Mouse (Mus musculus): ENCODE measurements around the gene Nfkbib.

Gene Nfkbib

GRCm38 (mm10) chr7:28767462-28767965, at the start of gene Nfkbib:
TSS of gene Nfkbib (minus strand) at chr7:28767512.
- peak; percentile 62 for DNase-seq

DNA sequence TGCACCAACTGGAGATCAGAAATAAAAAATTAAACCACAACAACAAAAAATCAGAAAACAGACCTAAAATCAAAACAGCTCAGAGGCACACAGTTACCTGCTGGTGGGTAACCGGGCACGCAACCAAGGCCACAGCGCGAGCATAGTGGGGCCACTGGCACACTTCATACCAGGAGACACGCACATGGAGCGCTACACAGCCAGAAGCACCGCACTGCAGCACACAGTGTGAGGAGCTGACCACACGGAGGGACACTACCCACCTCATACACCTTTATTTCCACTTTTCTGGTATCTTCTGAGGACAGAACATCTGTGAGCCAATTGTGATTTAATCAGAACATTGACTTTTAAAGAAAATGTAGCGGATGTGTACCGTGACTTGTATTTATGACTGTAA, 49.6 kb upstream of the Nfkbib start:
- DNase-seq: peak; percentile 39

DNA sequence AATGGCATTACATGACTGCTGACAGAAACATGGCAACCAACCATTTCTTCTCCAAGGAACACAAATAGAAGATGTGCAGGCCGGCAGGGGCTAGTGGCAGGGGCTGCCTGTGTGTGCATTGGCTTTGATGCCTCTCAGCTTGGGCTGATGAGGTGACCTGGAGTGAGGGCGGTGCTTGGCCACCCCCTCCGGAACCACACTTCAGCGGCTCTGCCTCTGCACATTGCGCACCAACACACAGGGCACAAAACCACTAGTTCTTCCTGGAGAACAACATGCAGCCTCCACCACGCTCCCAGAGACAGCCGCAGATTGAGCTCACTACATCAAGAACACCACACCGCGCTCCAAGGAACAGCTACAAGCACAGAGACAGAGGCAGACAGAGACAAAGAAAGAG, 48.9 kb upstream of the Nfkbib start:
- DNase-seq: peak; percentile 27

DNA sequence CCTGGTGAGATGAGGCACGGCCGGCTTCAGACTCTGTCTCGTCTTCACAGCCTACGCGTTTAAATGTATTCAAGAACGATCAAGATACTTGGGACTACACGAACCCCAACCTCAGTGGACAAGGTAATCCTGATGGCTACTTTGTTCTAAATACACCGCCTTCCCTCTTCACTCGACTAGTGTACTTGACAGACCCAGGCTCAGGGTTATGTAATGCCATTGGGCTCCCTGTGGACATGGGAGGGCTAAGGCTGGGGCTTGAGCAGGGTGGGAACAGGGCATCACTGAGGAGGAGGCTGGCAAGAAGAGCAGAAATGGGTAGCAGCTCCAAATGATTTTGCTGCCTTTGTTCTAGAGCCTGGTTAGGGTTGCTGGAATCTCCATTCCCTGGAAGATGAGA, 47.9 kb upstream of the Nfkbib start:
- DNase-seq: peak; percentile 22

DNA sequence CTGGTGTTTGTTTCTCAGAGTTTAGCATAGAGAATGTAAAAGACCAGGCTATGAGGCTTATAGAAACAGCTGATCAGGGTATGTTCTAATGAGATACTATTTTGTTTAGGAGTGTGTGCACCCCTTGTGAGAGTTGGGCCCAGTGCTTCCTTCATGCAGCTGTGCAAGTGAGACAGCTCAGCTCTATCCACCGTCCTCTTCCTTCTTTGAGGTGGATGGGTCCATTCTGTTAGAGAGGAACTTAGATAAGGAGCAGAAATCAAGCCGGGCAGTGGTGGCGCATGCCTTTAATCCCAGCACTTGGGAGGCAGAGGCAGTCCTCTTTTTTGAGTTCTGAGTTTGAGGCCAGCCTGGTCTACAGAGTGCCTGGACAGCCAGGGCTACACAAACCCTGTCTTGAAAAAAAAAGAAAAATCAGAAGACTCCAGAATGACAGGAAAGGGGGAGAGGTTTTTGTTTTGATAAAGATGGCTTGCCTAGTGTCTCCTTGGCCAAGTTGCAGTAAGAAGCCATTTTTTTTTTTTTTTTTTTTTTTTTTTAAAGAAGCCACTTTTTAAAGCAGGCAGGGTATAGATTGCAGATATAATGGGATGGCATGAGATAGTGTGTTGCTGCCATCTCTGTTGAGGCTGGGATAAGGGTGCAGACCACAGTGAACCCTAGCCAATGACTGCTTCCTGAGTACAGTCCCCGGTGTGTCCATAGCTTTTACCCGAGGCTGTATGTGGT, 47.2 kb upstream of the Nfkbib start:
- DNase-seq: no peak

DNA sequence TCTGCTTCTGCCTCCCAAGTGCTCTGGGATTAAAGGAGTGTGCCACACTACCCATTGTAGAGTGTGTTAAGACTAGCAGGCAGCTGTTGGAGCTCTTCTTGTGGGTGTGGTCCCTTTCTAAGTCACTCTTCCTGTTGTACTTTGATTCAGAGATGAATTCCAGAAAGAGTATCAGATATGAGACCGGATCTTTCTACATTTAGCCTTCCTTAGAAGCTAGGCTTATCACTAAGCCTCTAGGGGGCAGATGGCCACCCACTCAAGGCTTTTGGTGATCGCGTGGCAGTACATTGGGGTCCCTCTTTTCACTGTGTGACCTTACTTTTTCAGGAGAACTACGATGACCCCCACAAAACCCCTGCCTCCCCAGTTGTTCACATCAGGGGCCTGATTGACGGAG, 45.6 kb upstream of the Nfkbib start:
- DNase-seq: no peak

DNA sequence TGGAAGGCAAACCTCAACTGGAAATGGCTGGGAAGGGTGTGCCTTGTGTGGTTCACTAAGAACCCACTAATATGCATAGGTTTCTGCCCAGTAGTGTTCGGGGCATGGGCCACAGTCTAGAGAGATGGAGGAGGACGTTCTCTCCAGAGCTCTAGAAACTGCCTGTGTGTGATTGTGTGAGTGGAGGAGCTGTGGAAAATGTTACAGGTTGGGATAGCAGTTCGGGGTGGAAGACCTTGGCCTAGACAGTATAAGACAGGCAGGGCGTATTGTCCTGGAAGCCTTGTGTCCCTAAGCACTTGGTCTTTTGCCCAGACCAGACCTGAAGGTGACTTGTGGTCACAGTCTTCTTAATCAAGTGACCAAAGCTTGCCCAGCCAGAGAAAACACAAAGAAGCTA, 45.1 kb upstream of the Nfkbib start:
- peak; percentile 51 for DNase-seq

DNA sequence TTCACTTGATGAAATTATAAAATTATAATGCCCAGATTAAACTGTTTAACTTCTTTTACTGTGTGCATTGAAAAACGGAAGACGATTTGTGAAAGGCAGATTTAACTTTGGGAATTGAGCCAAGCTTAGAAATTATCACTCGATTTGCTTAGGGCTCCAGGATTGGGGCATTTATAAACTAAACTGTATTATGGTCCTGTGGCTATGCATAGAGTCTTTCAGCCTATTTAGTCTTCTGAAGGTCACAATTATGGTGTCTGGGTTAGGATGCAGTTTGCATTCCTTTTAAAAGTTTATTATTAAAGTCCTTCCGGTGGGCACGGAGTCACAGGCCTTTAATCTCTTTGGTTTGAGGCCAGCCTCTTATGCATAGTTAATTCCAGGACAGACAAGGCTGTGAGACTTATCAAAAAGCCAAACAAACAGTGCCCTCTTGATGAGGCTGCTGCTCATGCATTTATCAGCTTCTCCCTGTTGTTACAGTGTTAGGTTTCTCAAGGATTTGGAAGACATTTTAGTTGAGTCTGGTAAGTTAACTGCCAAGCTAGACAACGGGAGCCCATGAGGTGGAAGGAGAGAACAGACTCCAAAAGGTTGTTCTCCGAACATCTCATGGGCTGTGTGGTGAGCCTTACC, 44.4 kb upstream of the Nfkbib start:
- DNase-seq: peak; percentile 40

DNA sequence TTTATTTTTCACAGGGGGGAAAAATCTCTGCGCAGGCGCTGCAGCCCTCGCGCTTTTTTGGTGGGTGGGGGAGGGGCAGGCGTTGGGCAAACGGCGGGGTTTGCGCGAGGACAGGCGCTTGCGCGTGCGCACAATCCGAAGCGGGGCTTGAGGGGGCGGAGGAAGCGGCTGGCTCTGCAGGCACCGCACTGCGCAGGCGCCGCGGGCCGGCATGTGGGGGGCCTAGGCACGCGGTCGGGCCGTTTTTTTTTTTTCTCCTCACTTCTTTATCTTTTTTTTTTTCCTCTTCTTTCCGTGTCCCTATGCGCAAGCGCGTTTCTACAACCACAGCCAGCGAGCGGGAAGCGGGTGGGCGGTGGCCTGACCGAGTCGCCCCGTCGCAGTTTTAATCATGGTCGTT, 43.9 kb upstream of the Nfkbib start:
- peak; percentile 94 for DNase-seq

DNA sequence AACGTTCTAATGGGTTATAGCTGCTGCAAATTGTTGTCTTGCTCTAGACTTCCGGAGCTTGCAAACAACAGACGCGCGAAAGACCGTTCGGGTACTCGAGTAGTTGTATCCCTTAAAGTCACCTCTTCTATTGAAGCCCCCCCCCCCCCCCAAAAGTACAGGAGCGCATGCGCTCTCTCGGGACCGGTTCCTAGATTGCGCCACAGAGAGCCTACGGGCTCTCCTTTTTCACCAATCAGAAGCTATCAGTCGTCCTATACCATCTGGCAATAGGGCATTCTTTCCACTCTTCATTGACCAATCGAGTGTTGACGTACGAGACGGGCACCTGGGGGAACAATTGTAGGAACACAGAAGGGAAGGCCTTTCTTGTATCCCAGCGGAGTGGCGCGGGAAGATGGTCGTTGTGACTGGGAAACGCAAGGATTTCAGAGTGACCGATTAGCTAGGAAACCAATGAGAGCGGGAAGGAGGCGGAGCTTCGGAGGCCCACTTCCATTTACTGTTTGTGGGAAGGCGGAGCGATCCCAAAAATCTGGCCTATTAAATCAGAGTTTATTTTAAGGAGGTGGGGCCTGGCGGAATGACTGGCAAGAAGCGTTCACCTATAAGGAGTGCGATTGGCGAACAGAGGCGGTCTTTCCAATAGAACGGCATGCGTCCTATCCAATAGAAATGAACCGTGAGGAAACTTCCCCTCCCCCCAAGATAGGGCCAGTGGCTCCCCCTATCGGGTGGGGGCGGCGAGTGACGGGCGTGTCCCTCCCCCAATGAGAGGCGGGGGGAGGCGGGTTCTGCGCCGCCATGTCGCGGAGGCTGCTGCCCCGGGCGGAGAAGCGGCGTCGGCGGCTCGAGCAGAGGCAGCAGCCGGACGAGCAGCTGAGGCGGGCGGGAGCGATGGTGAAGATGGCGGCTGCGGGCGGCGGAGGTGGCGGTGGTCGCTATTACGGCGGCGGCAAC, 43.1 kb upstream of the Nfkbib start:
- peak; percentile 100 for DNase-seq

- DNase-seq: peak; percentile 80
Measured at GRCm38 (mm10) chr7:28809401-28810089, 42.2 kb upstream of the Nfkbib start.

- DNase-seq: peak; percentile 95
Measured at GRCm38 (mm10) chr7:28808957-28809393, 41.7 kb upstream of the Nfkbib start.

DNA sequence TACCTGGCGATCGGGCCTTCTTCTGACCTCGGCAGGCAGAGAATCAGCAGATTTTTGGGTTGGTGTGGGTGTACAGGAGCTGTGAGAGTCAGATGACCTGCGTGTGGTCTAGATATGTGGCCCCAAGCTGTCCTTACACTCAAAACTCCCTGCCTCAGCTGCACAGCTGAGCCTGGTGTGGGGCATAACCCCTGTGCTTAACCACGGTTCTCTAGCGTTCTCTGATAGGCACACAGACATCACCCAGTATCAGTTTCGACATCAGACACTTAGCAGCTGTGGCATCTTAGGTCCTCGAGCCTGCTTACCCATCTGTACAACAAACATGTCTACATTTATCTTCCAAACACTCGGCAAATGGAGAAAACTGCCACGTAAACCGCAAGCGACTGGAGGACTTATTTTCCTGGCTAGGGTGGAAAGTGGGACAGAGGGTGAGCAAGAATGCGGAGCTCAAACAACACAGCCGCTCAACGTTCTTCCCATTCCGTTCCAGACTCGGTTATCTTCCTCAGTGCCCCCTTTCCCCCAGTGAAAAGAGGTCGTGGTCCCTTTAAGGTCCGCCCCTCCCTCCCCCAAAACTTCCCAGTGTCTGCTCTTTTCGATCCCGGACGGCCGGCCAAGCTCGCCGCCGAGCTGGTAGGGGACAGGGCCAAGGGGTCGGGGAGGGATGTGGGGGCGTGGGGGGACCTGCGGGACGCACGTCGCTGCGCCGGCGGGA, 41.1 kb upstream of the Nfkbib start, which contains the start of gene Hnrnpl:
Hnrnpl (plus strand) TSS at position 321 of the 721 bp plus-strand sequence.
- DNase-seq: peak; percentile 56

GRCm38 (mm10) chr7:28807641-28808220, 40.4 kb upstream of the Nfkbib start:
- peak; percentile 57 for DNase-seq

DNA sequence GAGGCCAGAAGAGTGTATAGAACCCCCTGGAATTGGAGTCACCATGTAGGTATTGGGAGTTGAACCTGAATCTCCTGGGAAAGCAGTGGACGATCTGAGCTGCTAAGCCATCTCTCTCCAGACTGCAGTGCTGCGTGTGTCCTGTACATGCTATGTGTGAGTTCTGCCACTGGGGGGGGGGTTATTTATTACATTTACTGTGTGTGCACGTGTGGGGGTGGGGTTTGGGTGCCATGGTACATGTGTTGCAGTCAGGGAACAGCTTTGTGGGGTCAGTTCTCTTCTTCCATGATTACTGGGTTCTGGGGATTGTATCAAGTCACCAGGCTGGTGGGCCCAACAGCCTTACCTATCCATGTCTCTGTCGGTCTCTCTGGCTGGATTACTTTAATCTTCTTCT, 39.6 kb upstream of the Nfkbib start:
- no peak for DNase-seq

GRCm38 (mm10) chr7:28803756-28804155, 36.4 kb upstream of the Nfkbib start:
- DNase-seq: no peak

DNA sequence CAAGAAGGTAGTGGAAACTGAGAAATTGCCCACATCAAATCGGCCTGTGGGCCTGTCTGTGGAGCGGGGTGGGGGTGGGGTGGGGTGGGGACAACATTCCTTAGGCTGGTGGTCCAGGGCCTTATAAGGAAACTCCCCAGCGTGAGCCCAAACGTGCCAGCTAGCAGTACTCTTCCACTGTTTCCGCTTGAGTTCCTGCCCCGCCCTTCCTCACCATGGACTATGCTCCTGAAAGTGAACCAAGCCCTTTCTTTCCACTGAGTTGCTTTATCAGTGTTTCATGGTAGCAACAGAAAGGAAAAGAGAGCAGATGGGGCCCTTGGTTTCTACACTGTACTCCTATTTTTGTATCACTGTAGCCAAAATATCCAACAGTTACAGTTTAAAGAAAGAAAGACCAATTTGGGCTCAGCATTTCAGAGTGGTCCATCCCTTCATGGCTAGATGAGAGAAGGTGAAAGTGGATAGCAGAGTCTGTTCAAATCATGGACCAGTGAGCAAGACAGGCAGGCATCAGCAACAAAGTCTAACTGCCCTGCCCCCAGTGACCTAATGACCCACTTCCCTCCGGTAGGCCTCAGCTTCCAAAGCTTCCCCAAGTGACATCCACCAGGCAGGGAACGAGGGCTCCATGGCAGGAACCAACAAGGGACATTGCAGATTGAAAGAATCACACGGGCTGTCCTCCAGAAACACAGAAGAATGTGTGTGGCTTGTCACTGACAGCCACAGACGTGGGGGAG, 35.7 kb upstream of the Nfkbib start:
- no peak for DNase-seq

DNA sequence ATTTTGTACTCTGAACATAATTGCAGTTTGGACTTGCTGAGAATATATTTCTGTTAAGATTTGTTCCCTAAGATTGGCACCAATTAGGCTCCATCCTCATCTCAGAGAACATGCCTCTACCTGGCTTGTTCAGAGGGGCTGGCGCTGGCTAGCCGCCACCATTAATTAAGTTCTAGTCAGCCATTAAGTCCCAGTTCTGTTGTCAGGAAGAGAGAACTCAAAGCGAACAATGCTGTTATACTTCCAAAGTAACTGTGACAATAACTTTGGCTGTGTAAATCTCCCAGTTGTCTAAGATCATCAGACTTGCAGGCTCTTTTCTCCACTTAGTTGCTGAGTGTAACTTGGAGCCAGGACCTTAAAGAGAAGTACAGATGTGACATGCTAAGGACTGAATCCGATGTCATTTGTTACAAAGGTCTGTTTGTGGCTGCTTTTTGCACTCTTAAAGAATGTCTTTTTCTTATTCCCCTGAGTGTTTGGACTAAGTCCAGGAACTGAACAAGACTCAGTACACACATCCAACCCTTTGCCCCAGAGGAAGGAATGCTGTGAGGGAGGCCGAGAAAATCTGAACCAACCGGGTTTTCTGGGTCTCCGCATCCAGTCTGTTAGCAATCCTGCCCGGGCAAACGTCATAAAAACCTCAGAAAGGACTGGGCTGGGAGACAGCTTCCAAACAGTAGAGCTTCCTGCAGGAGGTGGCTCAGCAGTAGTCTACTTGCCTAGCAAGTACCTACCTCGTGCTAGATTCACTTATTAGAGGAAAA, 34.8 kb upstream of the Nfkbib start:
- no peak for DNase-seq

GRCm38 (mm10) chr7:28801451-28801850, 34.1 kb upstream of the Nfkbib start:
- DNase-seq: no peak

DNA sequence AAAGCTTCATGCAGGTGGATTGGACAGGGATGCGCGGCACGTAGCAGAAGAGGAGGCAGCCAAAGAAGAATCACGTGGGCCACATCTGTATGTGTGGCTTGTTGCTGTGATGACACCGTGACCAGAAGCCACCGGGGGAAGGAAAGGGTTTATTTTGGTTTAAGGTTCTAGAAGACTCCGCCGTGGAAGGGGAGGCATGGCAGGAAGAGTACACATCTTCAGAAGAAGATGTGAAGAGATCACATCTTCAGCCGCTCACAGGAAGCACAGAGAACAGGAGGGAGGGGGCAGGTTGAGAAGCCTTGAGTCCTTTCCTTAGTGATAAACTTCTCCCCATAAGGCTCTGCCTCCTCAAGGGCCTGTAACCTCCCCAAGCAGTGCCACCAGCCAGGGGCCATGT, 32.7 kb upstream of the Nfkbib start:
- DNase-seq: no peak

Data from cerebellum, adult 11-12 months (tissue).